Mouse (Mus musculus) hindbrain, embryonic 15.5 days (tissue): ENCODE results near the gene Poc1b. TPM values are rescaled to one million over a fixed set of nuclear protein-coding genes. Genes with fewer than 3 reads are reported as not detected.
A peak's percentile ranks its signal among the peaks of the same experiment; 100 is the strongest.

Experiments
- ATAC-seq: fragments of 200-750 bp; cut with Nextera tagmentation; 2 replicates; pipeline ENCODE4 v1.8.0; 2017; ENCODE audit warnings: low read depth, moderate number of reproducible peaks, moderate TSS enrichment; ENCODE audit not compliant: low FRiP score
- H3K27ac ChIP-seq: fragments of 300-500 bp; sonication (generic); replicated peaks from 2 replicates; pipeline ENCODE4 v1.5.1; 2015; ENCODE audit warnings: mild to moderate bottlenecking, inconsistent platforms
- H3K27me3 ChIP-seq: fragments of 300-500 bp; sonication (generic); 2 replicates; pipeline ENCODE4 v1.6.1; 2015; ENCODE audit warnings: control low read depth, inconsistent platforms
- H3K36me3 ChIP-seq: fragments of 300-500 bp; sonication (generic); 2 replicates; pipeline ENCODE4 v1.6.1; 2015; ENCODE audit warnings: control low read depth, inconsistent platforms
- H3K4me1 ChIP-seq: fragments of 300-500 bp; sonication (generic); replicated peaks from 2 replicates; pipeline ENCODE4 v1.6.1; 2015; ENCODE audit warnings: control low read depth, inconsistent platforms
- H3K4me2 ChIP-seq: fragments of 300-500 bp; sonication (generic); 2 replicates; pipeline ENCODE4 v1.6.1; 2015; ENCODE audit warnings: moderate library complexity, mild to moderate bottlenecking, inconsistent platforms
- H3K4me3 ChIP-seq: fragments of 300-500 bp; sonication (generic); 2 replicates; pipeline ENCODE4 v1.5.1; 2015; ENCODE audit warnings: mild to moderate bottlenecking, inconsistent platforms
- H3K9ac ChIP-seq: fragments of 300-500 bp; sonication (generic); 2 replicates; pipeline ENCODE4 v1.6.1; 2015; ENCODE audit warnings: inconsistent platforms
- H3K9me3 ChIP-seq: fragments of 300-500 bp; sonication (generic); 2 replicates; pipeline ENCODE4 v1.6.1; 2016; ENCODE audit warnings: control low read depth, inconsistent platforms
- WGBS: fragments of 180-500 bp; shearing (Covaris S2); methylation state at CpG from one replicate; pipeline ENCODE4 v1.1.7; 2015; 5-methylcytosine and 5-hydroxymethylcytosine counted together
- polyA plus RNA-seq: library from polyadenylated mRNA; unstranded; fragments of >200 nt; fragmentation: Nextera tagmentation; extraction: Ambion mirVana; gene quantifications from 2 replicates; pipeline ENCODE4 v1.2.1, GENCODE M21; 2015

Poc1b gene
- polyA plus RNA-seq, 1 experiment from 2014 or later: 15.4 TPM

DNA sequence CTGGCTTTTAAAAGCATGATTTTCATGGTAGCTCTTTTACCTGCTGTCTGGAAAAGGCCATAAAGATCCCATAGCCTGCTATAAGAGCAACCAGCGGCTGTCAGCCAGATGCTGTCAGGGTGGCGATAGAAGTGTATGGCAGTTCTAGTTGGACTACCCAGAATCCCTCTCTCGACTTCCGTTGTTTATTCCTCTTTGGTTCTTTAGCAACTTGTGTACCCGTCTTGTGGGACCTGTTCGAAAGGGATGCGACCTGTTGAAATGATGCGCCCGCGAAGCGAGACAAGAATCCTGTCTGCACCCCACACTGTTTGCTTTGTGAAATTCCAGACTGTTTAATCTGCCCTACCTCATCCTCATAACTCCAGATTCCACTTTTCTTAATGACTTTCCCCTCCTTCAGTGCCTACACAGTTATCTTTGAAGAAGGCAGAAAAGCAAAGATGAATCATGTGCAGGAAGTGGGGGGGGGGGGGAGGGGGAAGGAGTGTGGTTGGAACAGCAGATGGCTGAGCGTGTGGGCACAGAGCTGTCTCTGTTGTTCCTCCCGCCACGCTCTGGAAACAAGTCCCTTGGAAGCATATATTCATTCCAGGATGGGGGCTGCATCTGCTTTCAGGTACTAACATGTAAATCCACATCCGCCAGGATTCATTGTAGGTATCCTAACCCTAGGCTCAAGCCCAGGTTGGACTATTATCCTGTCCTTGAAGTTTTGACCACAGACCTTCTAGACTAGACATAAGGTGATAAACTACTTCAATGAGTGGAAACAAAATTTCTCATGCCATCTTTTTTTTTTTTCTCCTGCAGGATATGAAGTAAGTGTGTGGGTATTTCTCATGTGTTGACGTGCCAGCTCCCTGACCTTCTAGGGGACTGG, 135.2 kb downstream of the Poc1b start:
- ATAC-seq: no peak
- no peaks in the 10 kb centered on the region for H3K4me1 ChIP-seq
- H3K4me3 ChIP-seq: no peak overlapping the region
- H3K9ac ChIP-seq: no peak overlapping the region
- H3K9me3 ChIP-seq: no peaks in the 10 kb centered on the region
- H3K27ac ChIP-seq: no peak overlapping the region
- H3K27me3 ChIP-seq: no peaks in the 10 kb centered on the region
- H3K4me2 ChIP-seq: no peak overlapping the region
- no peaks in the 10 kb centered on the region for H3K36me3 ChIP-seq
- WGBS: 82% methylated on average over 16 of the region's 16 CpGs

GRCm38 (mm10) chr10:99242721-99243120, 135.9 kb downstream of the Poc1b start:
- Histone ChIP-seq H3K27ac (no peak overlapping the region), H3K4me2 (no peak overlapping the region), H3K4me1 (no peaks in the 10 kb centered on the region), H3K9me3 (no peaks in the 10 kb centered on the region), H3K4me3 (no peak overlapping the region), H3K27me3 (no peaks in the 10 kb centered on the region), H3K9ac (no peak overlapping the region), H3K36me3 (no peaks in the 10 kb centered on the region)
- 80% methylated on average over 10 of the region's 10 CpGs for WGBS
- no peak for ATAC-seq

DNA sequence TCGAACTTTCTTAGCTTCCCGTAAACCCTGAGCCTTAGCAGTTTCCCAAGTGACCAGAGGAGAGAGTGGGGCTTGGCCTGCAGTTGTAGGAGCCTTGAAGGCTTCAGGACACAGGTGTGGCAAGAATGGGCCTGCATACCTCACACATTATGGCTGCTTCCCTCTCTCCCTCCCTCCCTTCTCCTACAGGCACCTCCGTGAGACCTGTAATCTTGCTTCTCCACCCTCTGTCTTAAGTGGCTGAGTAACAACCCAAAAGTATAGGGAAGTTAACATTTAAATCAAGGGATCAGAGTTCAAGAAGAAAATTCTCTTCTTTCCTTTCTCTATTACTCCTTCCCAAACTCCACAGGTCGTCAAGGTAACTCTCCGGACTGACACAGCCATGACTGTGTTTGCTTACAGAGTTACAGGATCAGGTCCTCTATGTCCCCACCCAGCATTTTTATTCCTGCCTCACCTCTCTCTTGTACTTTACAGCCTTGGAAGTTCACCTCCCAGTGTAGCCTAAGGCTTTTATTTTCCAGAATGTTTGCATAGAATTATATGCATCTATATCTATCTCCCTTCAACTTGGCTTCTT, 137.2 kb downstream of the Poc1b start:
- H3K36me3 ChIP-seq: no peaks in the 10 kb centered on the region
- no peak overlapping the region for H3K27ac ChIP-seq
- no peak overlapping the region for H3K4me3 ChIP-seq
- no peaks in the 10 kb centered on the region for H3K27me3 ChIP-seq
- H3K4me2 ChIP-seq: no peak overlapping the region
- no peak for ATAC-seq
- H3K9me3 ChIP-seq: no peaks in the 10 kb centered on the region
- no peaks in the 10 kb centered on the region for H3K4me1 ChIP-seq
- no peak overlapping the region for H3K9ac ChIP-seq
- WGBS: 85% methylated on average over 5 of the region's 5 CpGs

DNA sequence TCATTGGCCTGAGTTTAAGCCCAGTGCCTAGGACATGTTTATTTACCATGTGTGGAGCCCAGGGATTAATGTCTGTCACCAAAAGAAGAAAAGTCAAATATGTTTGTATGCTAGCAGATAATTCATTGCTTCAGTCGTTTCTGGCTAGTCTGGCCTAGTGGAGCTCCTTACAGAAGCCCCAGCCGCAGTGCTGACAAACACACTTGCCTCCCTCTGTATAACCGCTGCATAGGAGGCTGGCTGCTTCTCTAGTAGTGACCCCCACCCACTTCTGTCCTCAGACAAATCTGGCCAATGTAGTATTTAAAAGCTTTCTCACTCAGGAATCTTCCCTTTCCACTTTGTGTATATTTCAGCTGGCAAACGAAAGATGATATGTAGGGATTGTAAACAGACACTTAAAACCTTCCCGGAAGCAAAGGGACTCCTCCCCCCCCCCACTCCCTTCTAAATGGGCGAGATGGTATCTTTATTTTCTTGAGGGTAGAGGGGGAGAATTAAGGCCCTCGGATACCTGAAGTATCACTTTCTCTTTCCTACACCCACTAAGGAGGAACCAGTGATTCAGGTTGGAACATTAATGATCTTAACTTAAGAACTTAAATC, 137.9 kb downstream of the Poc1b start:
- Histone ChIP-seq H3K4me2 (no peak overlapping the region), H3K27me3 (no peaks in the 10 kb centered on the region), H3K9me3 (no peaks in the 10 kb centered on the region), H3K9ac (no peak overlapping the region), H3K4me1 (no peaks in the 10 kb centered on the region), H3K36me3 (no peaks in the 10 kb centered on the region), H3K27ac (no peak overlapping the region), H3K4me3 (no peak overlapping the region)
- no peak for ATAC-seq
- WGBS: 79% methylated on average over 7 of the region's 7 CpGs

- 47% methylated on average over 20 of the region's 20 CpGs for WGBS
- no peak for ATAC-seq
- H3K9ac ChIP-seq: no peak overlapping the region
- peak overlapping the region; percentile 46 for H3K4me2 ChIP-seq
- H3K27ac ChIP-seq: no peak overlapping the region
- no peaks in the 10 kb centered on the region for H3K9me3 ChIP-seq
- H3K4me1 ChIP-seq: no peaks in the 10 kb centered on the region
- no peaks in the 10 kb centered on the region for H3K36me3 ChIP-seq
- H3K4me3 ChIP-seq: peak overlapping the region; percentile 10; the same call in 1 of the 2 replicates
- no peaks in the 10 kb centered on the region for H3K27me3 ChIP-seq
These were observed 140.1 kb downstream of the Poc1b start for GRCm38 (mm10) chr10:99246797-99247508.

Other genes starting within 250 kb of the Poc1b start
- gene Atp2b1, start 192.6 kb upstream of the Poc1b start, polyA plus RNA-seq: 301 and 305 TPM in 2 replicates
- gene Galnt4, start 1.1 kb downstream of the Poc1b start, polyA plus RNA-seq: 3.0 and 3.3 TPM in 2 replicates
- not detected in 2 replicates for gene Phxr2, start 19.3 kb downstream of the Poc1b start, polyA plus RNA-seq
- 25.4 and 28.9 TPM in 2 replicates for gene Dusp6, start 156.2 kb downstream of the Poc1b start, polyA plus RNA-seq